Mouse (Mus musculus): ENCODE results near the gene Idua.

The Idua gene

GRCm38 (mm10) chr5:108680871-108681270 lies 20.7 kb downstream of the Idua start:
- DNase-seq (ENCODE audit: low spot score in 2 of 2) = no peak

DNA sequence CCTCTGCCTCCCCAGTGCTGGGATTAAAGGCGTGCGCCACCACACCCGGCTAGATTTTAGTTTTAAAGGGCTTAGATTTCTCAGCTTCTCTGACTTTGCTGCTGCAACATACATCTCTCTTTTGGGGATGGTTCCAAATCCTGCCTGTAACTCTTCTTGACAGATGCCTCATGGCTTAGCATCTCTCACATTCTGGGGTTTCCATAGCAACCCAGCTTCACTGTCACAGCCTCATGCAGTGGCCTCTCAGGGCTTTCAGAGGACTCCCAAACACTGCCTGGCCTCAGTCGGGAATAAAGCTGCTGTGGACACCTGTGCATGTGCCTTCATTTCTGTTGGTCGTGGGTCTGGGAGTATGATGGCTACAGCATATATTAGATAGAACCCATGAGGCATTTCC lies 29.0 kb downstream of the Idua start:
- DNase-seq (ENCODE audit: low spot score in 2 of 2) = peak in 1 of 2 experiments; percentile 69

DNA sequence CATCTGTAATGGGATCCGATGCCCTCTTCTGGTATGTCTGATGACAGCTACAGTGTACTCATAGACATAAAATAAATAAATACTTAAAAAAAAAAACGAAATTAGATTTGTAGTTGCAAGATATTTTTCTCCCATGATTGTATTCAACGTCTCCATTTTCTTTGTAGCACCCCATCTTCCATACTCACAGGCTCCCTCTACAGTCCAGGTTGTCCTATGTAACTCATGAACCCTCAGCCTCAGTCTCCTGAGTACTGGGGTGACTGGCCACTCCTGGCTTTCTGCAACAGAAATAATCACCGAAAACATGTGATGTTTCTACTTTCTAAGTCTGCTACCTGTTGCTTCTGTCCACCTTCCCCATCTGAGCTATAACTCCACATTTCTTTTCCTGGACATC lies 31.0 kb downstream of the Idua start:
- DNase-seq (ENCODE audit: low spot score in 2 of 2) = no peak

GRCm38 (mm10) chr5:108692271-108692670 lies 32.1 kb downstream of the Idua start, which contains the start of gene Fgfrl1:
Gene Fgfrl1 (plus strand): TSS chr5:108692382.
- peak in 1 of 2 experiments; percentile 43 for DNase-seq (ENCODE audit: low spot score in 2 of 2)

GRCm38 (mm10) chr5:108693872-108694288 lies 33.7 kb downstream of the Idua start:
- DNase-seq (ENCODE audit: low spot score in 2 of 2) = peak; percentile 89 to 92

DNA sequence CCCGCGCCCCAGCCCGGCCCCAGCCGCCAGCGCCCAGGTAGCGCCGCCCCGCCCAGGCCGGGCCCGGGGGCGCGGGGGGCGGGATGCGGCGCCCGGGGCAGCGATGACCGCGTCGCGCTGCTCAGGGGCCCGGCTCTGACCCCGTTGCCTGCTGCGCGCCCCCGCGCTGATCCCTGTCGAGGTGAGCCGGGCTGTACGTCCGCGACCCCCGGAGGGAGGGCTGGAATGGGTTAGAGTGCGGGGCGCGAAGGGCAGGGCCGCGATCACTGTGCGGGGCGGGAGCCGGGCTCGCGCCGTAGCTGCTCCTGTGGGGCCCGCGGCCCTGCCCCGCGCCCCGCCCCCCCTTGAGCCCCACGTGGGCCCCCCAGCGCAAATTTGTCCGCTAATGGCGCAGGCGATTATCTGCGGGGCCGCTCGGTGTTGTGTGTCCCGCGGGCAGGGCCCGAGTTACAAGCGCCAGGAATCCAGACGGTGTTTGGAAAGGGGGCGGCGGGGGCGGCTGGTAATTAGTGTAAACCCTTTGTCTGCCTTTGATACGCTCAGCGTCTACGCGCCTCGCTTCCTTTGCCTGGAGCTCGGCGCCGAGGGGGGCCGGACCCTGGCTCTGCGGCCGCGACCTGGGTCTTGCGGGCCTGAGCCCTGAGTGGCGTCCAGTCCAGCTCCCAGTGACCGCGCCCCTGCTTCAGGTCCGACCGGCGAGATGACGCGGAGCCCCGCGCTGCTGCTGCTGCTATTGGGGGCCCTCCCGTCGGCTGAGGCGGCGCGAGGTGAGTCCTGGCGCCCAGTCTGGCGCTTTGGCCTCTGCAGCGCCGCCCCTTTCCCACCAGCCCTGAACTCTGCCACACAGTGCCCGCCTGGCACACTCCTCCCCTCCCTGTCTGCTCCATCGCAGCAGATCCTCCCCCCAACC lies 34.5 kb downstream of the Idua start:
- peak in 1 of 2 experiments; percentile 51 for DNase-seq (ENCODE audit: low spot score in 2 of 2)

DNA sequence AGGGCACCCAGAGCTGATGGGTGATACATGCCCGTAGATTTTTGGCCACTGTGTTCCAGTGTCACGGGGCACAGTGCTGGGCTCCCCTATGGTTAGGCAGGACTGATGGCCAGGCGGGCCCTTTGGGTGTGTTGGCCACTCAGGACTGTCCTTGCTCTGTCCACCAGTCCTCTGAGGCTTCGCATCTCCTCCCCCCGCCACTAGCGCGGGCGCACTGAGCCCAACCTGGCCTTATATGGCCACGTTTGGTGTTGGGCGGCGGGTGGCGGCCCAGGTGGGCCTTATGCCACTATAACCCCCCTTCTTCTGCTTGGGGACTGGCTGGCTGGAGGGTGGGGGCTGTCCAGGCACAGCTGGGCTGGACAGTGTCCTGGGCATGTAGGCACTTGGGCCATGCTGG lies 35.7 kb downstream of the Idua start:
- DNase-seq (ENCODE audit: low spot score in 2 of 2) = no peak

GRCm38 (mm10) chr5:108696542-108696941 lies 36.4 kb downstream of the Idua start:
- DNase-seq (ENCODE audit: low spot score in 2 of 2) = no peak

GRCm38 (mm10) chr5:108697341-108697753 lies 37.2 kb downstream of the Idua start:
- peak; percentile 85 to 87 for DNase-seq (ENCODE audit: low spot score in 2 of 2)

DNA sequence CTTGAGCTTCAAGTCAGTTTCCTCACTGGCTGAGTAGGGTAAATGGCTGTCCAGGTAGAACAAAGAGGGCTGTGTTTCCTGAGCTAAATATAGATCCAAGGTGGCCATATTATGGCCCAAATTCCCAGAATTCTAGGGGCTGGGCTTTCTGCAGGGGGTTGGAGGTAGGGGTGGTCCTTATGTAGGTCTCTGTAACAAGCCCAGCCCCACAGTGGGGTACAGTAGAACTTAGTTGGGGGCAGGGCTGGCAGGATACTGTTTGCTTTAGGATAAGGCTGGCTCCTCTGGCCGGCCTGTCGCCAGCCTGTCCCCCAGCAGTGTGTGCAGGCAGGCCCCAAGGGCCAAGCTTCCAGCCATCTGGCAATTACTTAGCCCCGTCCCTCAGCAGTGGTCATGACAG lies 40.2 kb downstream of the Idua start:
- no peak for DNase-seq (ENCODE audit: low spot score in 2 of 2)

GRCm38 (mm10) chr5:108701341-108702021 lies 41.4 kb downstream of the Idua start:
- no peak for DNase-seq (ENCODE audit: low spot score in 2 of 2)

DNA sequence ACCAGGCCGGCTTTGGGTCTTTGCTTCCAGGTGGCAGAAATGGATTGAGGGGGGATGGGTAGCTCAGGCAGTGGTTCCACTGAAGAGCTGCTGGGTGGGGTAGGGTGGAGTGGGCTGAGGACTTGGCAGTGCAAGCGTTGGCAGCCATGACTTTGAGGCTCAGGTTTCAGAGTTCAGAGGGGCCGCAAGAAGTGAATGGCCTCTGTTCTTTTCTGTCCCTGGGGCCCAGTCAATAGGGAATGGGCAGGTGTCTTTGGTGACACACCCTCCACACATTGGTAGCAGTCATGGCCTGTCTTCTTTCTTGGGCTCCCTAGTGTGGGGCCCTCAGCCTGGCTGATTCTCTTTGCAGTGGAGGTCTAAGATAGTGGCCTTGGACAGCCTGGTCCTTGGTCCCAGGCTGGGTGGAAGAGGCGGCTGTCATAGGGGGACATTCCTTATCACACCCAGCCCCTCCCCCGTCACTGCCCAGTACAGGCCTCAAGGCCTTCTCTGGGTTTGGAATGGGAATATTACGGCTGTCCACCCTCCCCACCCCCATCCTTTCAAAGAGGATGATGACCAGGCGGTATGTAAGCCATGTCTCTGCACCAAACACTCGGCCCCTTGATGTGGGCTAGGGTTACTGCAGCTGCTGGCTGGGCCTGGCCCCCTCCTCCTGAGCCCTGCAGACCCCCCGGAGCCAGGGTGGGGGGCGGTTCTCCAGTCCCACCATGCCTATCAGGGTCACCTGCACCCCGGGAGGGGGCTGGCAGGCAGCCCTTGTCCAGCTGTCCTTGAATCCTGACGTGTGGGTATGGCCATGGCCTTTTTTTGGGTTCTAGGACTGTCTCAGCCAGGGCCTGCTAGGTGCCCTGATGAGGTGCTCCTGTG lies 43.9 kb downstream of the Idua start:
- DNase-seq (ENCODE audit: low spot score in 2 of 2) = no peak

DNA sequence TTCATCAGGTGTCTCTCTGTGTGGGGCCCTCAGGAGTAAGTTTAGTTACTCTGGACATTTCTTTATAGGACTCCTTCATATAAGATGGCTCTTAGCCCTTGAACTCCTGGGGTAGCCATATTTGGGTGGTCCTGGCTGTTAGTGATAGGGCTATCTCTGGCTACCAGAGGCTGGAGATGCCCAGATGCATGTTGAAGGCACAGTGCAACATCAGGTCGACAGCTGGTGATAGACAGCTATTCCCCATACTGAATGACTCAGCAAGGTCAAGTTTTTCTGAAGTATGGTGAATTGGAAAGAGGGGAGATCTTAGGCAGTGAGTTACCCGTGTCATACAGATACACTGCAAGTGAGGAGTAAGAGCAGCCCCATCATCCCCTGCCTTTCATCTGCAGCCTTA lies 47.6 kb downstream of the Idua start:
- DNase-seq (ENCODE audit: low spot score in 2 of 2) = no peak

- no peak for DNase-seq (ENCODE audit: low spot score in 2 of 2)
Measured at GRCm38 (mm10) chr5:108708419-108708818, 48.3 kb downstream of the Idua start.

DNA sequence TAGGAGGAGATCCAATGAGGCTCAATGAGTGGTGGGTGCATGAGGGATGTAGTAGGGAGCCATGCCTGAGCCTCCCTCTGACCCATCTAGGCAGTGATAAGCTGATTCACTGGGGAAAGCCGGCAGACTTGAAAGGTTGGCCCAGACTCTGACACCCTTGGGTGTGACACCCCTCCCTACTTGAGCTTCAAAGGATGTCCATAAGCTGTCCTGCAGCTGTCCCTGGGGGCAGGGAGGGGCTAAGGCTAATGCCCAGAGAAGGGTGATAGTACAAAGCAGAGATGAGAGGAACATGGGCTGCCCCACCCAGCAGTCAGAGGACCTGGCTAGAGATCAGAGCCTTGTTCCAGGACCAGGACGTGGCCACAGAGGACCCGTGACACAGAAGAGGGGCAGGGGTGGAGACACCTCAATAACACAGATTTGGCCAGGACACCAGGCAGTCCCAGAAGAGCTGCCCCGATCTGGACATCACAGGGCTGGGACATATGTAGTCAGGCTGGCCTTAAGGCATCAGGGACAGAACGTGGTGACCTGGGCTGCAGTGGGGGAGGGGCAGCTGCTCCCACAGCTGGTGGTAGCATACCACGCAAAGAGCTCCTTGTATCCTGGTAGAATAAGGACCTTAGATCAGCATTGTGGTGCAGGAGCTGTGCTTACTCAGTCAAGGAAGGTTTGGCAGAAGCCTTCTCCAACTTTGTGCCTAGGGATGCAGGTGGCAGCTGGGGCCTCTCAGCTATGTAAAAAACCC lies 49.0 kb downstream of the Idua start:
- no peak for DNase-seq (ENCODE audit: low spot score in 2 of 2)

DNA sequence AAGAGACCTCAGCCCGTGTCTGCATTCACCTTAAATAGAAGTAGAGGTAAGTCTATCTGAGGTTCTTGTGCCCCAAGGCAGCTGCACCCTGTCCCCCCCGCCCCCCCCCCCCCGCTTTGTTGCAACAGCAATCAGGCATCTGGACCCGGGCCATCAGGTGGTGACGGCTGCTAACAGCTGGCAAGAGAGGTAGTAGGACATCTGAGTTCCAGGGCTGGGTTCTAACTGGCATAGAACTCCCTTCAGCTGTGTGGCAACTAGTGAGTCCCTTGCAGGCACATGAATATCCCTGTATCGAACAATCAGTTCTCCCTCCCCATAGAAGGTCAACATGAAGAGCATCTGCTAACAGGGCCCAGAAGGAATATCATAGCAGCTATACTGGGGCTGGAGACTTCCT lies 51.8 kb downstream of the Idua start:
- DNase-seq (ENCODE audit: low spot score in 2 of 2) = no peak

GRCm38 (mm10) chr5:108713096-108713495 lies 53.0 kb downstream of the Idua start:
- no peak for DNase-seq (ENCODE audit: low spot score in 2 of 2)

GRCm38 (mm10) chr5:108713691-108714090 lies 53.6 kb downstream of the Idua start:
- DNase-seq (ENCODE audit: low spot score in 2 of 2) = no peak

- DNase-seq (ENCODE audit: low spot score in 2 of 2) = peak; percentile 73 to 83
Measured at GRCm38 (mm10) chr5:108714149-108714548, 54.0 kb downstream of the Idua start.

DNA sequence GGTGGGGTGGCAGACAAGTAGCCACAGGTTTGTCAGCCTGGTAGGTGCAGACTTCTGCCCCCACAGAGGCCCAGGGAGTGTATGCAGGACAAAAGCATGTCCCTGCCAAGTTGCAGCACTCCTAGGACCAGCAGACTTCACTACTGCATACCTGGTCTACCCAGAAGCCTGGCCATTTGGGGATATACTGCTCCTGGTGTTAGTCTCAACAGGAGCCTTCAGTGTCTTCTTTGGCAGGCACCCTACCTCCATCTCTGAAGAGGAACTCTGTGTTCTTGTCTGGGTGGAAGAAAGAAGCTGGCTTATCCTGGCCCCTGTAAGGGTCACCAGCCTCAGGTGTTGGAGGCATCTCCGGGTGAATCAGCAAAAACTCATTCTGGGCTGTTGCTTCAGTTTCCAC lies 55.8 kb downstream of the Idua start:
- DNase-seq (ENCODE audit: low spot score in 2 of 2) = peak in 1 of 2 experiments; percentile 15

- DNase-seq (ENCODE audit: low spot score in 2 of 2) = peak; percentile 37 to 49
Measured at GRCm38 (mm10) chr5:108718051-108718450, 57.9 kb downstream of the Idua start.
